Mouse (Mus musculus) heart, adult 18-20 months (tissue): ENCODE data around the gene Hap1. TPM values are rescaled to one million over a fixed set of nuclear protein-coding genes. Genes with fewer than 3 reads are reported as not detected.

Source experiments
- DNase-seq, 2 experiments: peaks; one replicate each; pipeline ENCODE4 v3.0.0; 2021 to 2022; ENCODE audit warnings: mixed read lengths in 1 of 2
- long read RNA-seq, 2 experiments: library from polyadenylated mRNA; stranded (forward); transcript quantifications; one replicate each; pipeline ENCODE4 v2.0.0; 2021
- total RNA-seq, 2 experiments: library from RNA; stranded (reverse); gene quantifications; 2 replicates each; pipeline ENCODE4 v1.2.3; 2021

Gene Hap1
- 1 to 10 TPM; 1.8 to 1.9 TPM for total RNA-seq
- long read RNA-seq, experiment 1, partial matches to known transcripts, result 2 of 2 reads
- long read RNA-seq, experiment 1, other reads (novel, unspliced or antisense), result 0 of 2 reads
- long read RNA-seq, experiment 2, result 0 reads

- peak; percentile 66 to 89 for DNase-seq
Observed at GRCm38 (mm10) chr11:100355972-100356818, at the start of gene Hap1. TSS of gene Hap1 (minus strand) at chr11:100356128.

- DNase-seq, result no peak
Observed at GRCm38 (mm10) chr11:100404456-100405074, 48.6 kb upstream of the Hap1 start.

DNA sequence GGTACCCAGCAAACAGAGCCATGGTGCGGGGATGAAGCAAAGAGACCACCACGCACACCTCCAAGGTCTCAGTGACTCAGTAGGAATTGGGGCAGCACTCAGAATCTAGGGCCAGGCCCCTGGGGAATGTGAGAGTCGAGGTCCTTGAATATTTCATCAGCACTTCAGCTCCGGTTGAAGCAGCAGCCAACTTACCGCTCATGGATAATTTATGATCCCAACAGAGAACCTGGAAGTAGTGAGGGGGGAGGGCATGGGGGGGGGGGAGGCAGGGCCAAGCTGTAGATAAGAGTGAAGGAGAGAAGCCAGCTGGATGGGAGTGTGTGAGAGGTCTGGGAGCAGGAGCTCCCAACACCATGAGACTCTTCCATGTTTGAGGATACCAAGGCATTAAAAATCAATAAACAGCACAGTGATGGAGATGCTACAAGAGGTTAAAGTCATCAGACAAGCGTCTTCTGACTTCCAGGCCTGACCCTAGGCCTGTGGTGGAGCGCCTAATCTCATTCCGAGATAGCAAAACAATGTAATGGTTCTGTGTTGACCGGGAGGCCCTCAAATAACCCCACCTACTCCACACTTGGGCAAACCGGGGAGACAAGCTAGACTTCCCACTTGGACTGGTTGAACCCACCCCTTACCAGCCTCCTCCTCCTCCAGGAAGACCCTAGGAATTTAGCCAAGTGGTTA lies 47.7 kb upstream of the Hap1 start:
- DNase-seq, result peak; percentile 37 to 39

- DNase-seq, result no peak
Observed at GRCm38 (mm10) chr11:100402682-100403081, 46.8 kb upstream of the Hap1 start.

DNA sequence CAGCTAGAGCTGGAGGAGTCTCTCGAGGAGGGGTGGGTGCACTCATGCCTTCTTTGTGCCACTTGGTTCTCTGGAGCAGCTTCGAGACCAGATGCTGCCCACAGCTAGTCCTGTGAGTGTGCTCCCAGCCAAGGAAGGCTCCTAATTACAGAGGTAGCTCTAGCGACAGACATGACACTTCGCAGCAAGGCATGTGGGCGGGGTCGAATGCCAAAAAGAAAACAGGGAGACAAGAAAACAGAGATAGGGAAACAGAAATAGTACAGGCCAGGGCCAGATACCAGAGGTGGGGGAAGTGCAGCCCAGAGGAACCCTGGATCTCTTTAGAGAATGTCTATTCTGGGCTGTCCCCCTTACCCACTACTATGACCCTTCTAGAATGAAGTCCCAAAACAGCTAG lies 46.3 kb upstream of the Hap1 start:
- peak; percentile 82 to 85 for DNase-seq

DNA sequence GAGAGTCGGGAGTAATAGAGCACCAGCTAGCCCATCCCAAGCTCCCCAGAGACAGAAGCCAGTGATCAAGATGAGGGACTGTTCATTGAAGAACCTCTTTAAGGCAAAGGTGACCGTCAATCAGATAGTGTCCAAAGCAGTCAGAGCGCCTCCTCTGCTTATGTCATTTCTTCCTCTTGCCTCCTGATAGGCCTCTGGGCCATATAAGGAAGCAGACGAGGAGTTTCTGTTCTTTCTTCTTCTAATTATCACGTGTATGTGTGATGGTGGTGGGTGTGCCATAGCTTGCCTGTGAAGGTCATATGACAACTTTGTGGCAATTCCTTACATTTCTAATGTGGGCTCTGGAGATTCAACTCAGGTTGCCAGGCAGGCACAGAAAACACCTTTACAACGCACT lies 44.9 kb upstream of the Hap1 start:
- DNase-seq, result peak in 1 of 2 experiments; percentile 29

DNA sequence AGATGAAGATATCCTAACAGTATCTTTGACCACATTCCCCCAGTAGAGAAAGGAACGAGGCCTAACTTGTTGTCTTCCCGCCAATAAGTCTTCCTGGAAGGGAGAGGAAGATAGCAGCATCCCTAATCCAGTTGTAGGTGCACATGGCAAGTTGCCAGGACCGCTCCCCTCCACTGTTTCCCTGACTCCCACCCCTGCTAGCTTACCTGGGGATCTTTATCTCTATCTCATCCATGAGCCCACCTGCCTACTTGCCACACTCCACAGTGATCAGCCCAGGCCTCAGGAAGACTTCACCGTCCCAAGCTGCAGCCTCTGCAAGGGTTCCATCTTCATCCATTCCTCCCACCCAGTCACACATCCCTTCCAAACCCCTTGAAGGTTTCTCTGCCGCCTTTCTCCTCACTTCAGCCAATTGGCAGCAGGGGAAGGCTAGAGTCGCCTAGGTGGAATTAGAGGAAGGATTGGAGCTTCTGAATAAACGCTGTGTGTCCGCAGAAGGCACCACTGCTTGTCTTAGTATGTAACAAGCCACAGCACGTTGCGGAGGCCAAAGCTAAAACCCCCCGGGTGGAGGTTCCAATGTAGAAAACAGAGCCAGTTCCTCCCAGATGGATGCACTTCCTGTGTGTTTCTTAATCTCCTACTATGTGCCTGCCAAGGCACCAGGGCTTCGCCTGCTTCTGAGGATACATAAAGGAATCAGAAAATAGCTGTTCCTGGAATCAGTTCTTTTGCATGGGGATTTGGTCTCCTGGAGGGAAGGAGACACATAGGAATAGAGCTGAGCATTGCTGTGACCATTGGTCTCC lies 44.0 kb upstream of the Hap1 start:
- peak; percentile 56 to 64 for DNase-seq

GRCm38 (mm10) chr11:100399320-100399719 lies 43.4 kb upstream of the Hap1 start:
- DNase-seq, result peak; percentile 50 to 60

GRCm38 (mm10) chr11:100398517-100398916 lies 42.6 kb upstream of the Hap1 start:
- peak in 1 of 2 experiments; percentile 23 for DNase-seq

GRCm38 (mm10) chr11:100397600-100398389 lies 41.9 kb upstream of the Hap1 start, which contains the start of gene Jup:
TSS of gene Jup (minus strand) at chr11:100397763.
- DNase-seq, result peak; percentile 100

DNA sequence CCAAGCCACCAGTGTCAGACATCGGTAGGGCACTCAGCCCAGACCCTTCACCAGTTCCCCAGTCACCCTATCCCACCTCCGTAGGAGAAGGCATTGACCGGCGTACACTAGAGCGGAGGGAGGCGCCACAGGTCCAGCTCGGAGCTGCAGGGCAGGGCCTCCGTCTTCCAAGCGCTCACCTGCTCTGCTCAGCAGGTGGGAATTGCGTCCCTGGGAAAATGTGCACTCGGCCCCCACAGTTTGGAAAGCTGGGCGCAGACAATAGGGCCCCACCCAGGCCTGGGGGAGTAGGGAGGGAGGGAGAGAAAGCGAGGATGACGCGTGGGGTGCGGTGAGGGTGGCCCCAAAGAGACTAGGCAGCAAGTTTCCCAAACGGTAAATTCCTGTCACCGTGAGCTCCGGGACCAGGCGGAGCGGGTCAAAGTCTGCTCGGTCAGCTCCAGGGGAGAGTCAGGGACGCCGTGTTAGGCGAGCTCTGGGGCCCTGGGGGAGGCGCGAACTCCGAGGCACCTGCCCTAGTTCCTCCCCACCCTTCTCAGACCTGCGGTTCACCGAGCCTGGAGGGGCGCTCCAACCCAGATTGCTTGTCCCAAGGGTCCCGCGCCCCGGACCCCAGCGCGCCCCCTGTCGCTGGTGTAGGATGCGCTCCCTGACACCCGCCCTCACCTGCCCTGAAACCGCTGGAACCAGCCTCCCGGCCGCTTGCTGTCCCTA lies 41.1 kb upstream of the Hap1 start:
- peak; percentile 70 to 75 for DNase-seq

DNA sequence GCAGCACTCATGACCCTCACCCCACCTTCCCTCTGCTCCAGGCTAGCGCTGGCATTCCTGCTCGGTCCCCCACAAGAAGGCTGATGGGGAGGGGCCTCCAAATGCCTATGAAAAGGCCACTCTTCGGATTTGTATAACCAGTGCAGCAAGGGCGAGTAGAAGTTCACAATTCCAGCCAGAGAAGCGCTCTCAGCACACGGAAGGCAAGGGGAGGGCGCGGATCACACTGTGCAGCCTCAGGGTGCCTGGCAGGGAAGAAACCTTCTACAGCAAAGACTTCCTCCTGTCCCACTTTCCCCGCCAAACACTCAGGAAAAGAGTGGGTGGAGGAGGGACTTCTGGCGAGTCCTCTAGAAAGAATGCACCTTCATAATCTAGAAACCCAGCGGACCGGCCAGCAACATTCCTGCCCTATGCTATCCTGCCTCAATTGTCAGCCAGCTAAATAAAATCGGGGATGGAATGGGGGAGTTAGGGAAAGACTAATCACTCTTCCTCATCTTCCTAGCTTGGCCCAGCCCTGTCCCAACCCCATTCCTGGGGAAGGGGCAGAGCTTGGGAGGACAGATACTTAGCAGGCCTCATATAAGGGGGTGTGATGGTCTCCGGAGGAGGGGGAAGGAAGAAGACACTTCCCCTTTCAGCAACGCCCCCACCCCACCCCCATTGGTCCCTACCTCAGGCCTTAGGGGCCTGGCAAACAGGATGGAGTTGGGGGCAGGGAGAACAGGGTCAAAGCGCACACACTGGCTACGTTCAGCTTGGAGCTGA lies 40.1 kb upstream of the Hap1 start:
- peak; percentile 71 to 78 for DNase-seq

DNA sequence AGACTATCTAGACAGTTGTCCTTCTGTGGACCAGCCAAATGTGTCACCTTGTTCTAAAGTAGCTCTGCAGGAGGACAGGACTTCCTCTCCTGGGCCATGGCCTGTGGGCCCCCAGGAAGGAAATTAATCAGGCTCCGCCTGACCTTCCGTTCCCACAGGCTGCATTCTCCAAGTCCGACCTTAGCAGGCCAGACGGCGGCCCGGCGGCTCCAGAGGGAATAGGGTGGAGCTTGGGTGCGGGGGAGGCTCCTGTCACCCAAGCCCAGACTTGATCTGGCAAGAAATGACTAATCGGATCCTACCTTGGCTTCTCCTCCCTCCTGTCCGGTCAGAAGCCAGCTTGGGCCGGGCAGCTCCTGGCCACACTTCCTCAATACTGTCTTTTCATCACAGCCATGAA lies 39.3 kb upstream of the Hap1 start:
- peak; percentile 85 to 94 for DNase-seq

GRCm38 (mm10) chr11:100394353-100395074 lies 38.6 kb upstream of the Hap1 start:
- no peak for DNase-seq

DNA sequence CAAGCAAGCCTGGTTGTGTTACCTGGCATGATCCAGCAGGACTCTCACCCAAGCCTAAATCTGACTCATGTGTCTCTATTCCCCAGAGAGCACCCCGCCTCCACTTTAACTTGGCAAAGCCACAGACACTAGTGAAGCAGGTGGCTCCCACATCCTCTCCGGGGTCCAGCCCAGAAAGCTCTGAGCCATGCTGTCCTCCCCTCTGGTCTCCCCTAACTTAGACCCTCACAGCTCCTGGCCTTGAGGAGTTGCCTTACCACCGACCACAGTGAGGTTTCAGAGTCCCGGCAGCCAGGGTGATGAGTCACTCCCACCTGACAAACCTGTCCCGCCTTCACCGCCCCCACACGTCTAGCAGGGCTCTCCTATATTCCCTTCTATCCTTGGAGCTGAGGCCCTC lies 37.8 kb upstream of the Hap1 start:
- DNase-seq, result peak; percentile 62 to 70

DNA sequence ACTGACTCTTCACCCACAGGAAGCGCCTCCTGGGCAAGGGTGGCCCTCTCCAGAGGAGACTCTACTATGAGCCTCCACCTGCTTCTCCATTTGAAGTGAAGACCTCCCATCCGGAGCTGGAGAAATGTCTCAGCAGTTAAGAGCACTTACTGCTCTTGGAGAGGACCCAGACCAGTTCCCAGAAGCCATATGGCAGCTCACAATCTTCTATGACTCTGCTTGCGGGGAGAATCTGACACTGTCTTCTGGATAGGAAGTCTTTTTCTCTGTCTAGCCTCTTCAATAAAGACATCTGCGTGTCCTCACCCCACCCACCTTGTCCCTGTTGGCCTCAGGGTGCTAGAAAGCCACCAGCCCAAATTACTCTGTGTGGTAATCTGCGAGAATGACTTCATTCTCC lies 37.0 kb upstream of the Hap1 start:
- peak; percentile 37 to 50 for DNase-seq

GRCm38 (mm10) chr11:100391884-100392345 lies 36.0 kb upstream of the Hap1 start:
- DNase-seq, result no peak

DNA sequence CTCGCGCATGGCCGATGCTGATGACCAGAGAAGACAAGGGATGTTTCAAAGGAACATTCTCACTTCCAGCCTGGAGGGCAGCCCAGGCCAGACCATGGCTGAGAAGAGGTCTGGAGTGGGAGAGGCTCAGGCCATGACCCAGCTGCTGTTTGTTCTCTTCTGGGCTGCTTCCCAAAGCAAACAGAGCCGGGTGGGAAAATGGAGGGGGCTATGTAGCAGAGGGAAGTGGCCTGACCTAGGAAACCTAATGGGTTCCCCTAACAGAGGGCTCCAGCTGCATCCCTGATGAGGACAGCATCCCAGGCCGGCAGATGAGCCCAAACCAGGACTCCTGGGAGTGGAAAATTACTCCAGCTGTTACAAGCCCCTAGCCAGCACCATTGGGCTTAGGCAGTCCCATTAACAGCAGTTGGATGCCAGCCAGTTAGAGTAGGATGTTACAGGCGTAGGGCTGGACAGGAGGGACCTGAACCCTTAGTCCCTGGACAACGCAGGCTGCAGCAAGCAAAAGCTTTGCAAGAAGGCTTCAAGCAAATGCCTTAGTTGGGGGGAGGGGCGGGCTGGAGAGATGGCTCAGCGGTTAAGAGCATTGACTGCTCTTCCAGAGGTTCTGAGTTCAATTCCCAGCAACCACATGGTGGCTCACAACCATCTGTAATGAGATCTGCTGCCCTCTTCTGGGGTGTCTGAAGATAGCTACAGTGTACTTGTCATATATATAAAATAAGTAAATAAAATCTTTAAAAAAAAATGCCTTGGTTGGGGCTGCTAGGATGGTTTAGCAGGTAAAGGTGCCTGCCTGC lies 35.4 kb upstream of the Hap1 start:
- peak; percentile 91 to 97 for DNase-seq
